Mouse (Mus musculus) thymus, postnatal 36 days (tissue): ENCODE results near the gene Olfr1143.

ENCODE experiments used
- DNase-seq, 2 experiments: peaks; one replicate each; pipeline ENCODE4 v3.0.0; 2022; ENCODE audit warnings: mixed read lengths in 2 of 2

The Olfr1143 gene

GRCm38 (mm10) chr2:87800292-87800691 is at the start of gene Olfr1143:
Gene Olfr1143 (plus strand): TSS chr2:87800592.
- DNase-seq, result no peak

GRCm38 (mm10) chr2:87753891-87754290 is 46.5 kb upstream of the Olfr1143 start, which contains the start of gene Olfr1141:
Gene Olfr1141 (minus strand): TSS chr2:87753991.
- no peak for DNase-seq

- DNase-seq, result no peak
These were observed 24.2 kb upstream of the Olfr1143 start for GRCm38 (mm10) chr2:87776143-87776542.

- no peak for DNase-seq
These were observed 21.2 kb upstream of the Olfr1143 start, which contains the start of gene Olfr152 for GRCm38 (mm10) chr2:87779183-87779582. Gene Olfr152 (plus strand): TSS chr2:87779483.

- DNase-seq, result no peak
These were observed 9.1 kb downstream of the Olfr1143 start, which contains the start of gene Olfr1145 for GRCm38 (mm10) chr2:87809522-87809921. Gene Olfr1145 (plus strand): TSS chr2:87809822.

- DNase-seq, result no peak
These were observed 29.8 kb downstream of the Olfr1143 start, which contains the start of gene Olfr1148 for GRCm38 (mm10) chr2:87830233-87830632. Gene Olfr1148 (plus strand): TSS chr2:87830533.

GRCm38 (mm10) chr2:87843693-87844092 is 43.3 kb downstream of the Olfr1143 start, which contains the start of gene Olfr1150-ps1:
Gene Olfr1150-ps1 (plus strand): TSS chr2:87843993.
- no peak for DNase-seq
